Mouse (Mus musculus): ENCODE results near the gene Chchd6.

DNA sequence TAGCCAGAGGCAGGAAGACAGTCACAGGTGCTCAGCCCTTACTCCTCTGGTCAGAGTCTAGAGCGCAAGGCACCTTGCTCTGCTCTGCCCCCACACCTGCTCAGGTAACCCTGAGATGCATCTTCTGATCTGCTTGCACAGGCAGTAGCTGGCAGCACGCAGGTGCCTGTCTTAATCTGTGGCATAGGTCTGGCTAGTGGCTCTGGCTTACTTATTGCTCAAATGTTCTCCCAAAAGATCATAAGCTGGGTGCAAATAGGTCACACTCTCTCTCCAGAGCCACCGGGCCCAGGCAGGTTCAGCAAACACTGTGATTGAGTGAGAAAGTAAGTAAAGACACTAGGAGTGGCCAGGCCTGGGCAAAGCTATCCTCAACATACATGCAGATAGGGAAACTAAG is 236.3 kb downstream of the Chchd6 start:
- TF ChIP-seq CTCF (IDR thresholded peaks at IDR 0.05; ENCODE audit: borderline replicate concordance, control insufficient read depth, extremely low read depth, insufficient read depth, low read length, poor library complexity) (no peak), POLR2A (IDR thresholded peaks at IDR 0.05; ENCODE audit: control insufficient read depth, extremely low read depth, insufficient read depth, low read length, poor library complexity) (no peak)
